Mouse (Mus musculus): ENCODE data around the gene Gm382.

Gm382 gene

GRCm38 (mm10) chrX:127039672-127040071 lies at the start of gene Gm382:
Gene Gm382 (plus strand): TSS chrX:127039972.
- no peak for DNase-seq (ENCODE audit: low read depth, low spot score)

- DNase-seq (ENCODE audit: low read depth, low spot score) = no peak
These were observed 30.4 kb downstream of the Gm382 start for GRCm38 (mm10) chrX:127070179-127070578.

GRCm38 (mm10) chrX:127091282-127091681 lies 51.5 kb downstream of the Gm382 start:
- no peak for DNase-seq (ENCODE audit: low read depth, low spot score)

- no peak for DNase-seq (ENCODE audit: low read depth, low spot score)
These were observed 53.3 kb downstream of the Gm382 start for GRCm38 (mm10) chrX:127093036-127093435.

GRCm38 (mm10) chrX:127093961-127094360 lies 54.2 kb downstream of the Gm382 start:
- no peak for DNase-seq (ENCODE audit: low read depth, low spot score)

- no peak for DNase-seq (ENCODE audit: low read depth, low spot score)
These were observed 64.6 kb downstream of the Gm382 start for GRCm38 (mm10) chrX:127104341-127104740.

All from mesoderm, embryonic 11.5 days (tissue).